Mouse (Mus musculus): ENCODE results near the gene Agtpbp1.

DNA sequence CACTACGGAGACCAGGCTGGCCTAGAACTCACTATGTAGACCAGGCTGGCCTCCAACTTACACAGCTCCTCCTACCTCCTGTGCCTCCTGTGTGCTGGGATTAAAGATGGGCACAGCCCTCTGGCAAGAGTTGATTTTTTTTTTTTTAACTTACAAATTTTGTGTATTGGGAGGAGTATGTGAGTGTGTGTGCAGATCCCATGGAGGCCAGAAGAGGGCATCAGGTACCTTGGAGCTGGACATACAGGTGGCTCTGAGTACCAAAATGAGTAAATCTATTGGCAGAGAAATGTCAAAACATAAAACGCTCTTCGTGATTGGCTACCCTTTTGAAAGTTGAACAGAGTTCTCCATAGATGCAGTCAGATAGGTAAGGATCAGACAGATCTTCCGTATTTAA is 4.1 kb downstream of the Agtpbp1 start:
- TF ChIP-seq CTCF (IDR thresholded peaks at IDR 0.05 in 2 of 3, conservative IDR thresholded peaks at IDR 0.05 in 1 of 3; ENCODE audit: control insufficient read depth in 1 of 3, insufficient read depth in 1 of 3, low read depth in 2 of 3, low read length in 3 of 3, poor library complexity in 1 of 3, severe bottlenecking in 1 of 3) (peak; percentile 30 to 47 (median 32); a peak in 4 of 6 replicates), ETS1 (IDR thresholded peaks at IDR 0.05; ENCODE audit: low read depth, low read length) (no peak)
